Mouse (Mus musculus): Measurements from ENCODE around the gene Elac2. TPM values are rescaled to one million over a fixed set of nuclear protein-coding genes. Genes with fewer than 3 reads are reported as not detected.

Elac2 gene
- polyA plus RNA-seq, 1 experiment from 2014 or later: 34.8 TPM

DNA sequence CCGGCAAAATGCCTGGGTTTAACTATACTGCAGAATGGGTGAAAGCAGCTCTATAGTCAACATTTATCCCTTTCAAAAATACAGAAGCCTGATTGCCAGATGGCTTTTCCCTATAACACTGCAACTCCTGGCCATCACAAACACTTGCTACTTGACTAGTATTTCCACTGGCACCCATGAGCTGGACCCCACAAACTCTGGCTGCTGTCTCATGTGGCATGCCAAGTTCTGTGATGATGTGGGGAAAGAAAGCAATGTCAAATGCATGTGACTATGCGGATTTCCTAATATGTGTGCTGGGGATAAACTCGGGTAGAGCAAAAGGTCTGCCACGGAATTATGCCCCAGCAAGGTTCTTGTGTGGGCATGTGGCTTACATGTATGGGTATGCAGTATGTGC lies 27.2 kb downstream of the Elac2 start:
- Histone ChIP-seq H3K36me3 (replicated peaks; ENCODE audit: control insufficient read depth, insufficient read depth) (peaks cover 52% of the 10 kb centered on the region), H3K4me1 (replicated peaks; ENCODE audit: control insufficient read depth, insufficient read depth, low read length) (no peaks in the 10 kb centered on the region), H3K4me3 (replicated peaks; ENCODE audit: low read length) (no peak overlapping the region), H3K9me3 (ENCODE audit: control insufficient read depth, low read length) (no peaks in the 10 kb centered on the region), H3K9ac (no peak overlapping the region), H3K27me3 (ENCODE audit: control insufficient read depth, insufficient read depth, low read length) (no peaks in the 10 kb centered on the region), H3K27ac (no peak overlapping the region), H3K4me2 (replicated peaks) (no peak overlapping the region)
- 90% methylated on average over 4 of the region's 4 CpGs for WGBS
- ATAC-seq (ENCODE audit: low FRiP score): no peak
- no peak for DNase-seq (ENCODE audit: low spot score)

DNA sequence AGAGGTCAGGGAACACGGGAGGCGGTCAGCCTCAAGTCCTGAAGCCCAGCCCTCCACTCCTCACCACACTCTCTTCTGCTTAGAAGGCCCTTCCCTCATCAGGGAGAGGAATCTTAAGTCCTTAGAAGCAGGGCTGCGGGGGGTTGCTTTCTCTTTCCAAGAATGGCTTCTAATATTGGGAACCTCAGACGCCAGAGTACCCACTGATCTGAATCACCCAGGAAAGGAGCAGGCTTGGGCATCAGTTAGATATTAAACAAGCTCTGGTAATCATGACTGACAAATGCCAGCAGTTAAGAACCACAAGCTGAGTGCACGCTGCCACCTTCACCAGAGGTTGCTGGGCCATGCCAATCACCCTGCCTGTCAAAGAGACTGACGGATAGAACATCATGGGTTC lies 35.1 kb downstream of the Elac2 start:
- 81% methylated on average over 6 of the region's 6 CpGs for WGBS
- no peaks in the 10 kb centered on the region for H3K9me3 ChIP-seq (ENCODE audit: control insufficient read depth, low read length)
- peaks cover 6% of the 10 kb centered on the region; the same call in 1 of the 2 replicates for H3K36me3 ChIP-seq (replicated peaks; ENCODE audit: control insufficient read depth, insufficient read depth)
- H3K27ac ChIP-seq: no peak overlapping the region
- ATAC-seq (ENCODE audit: low FRiP score): no peak
- H3K4me3 ChIP-seq (replicated peaks; ENCODE audit: low read length): no peak overlapping the region
- H3K27me3 ChIP-seq (ENCODE audit: control insufficient read depth, insufficient read depth, low read length): no peaks in the 10 kb centered on the region
- H3K4me1 ChIP-seq (replicated peaks; ENCODE audit: control insufficient read depth, insufficient read depth, low read length): no peaks in the 10 kb centered on the region
- no peak overlapping the region for H3K4me2 ChIP-seq (replicated peaks)
- no peak for DNase-seq (ENCODE audit: low spot score)
- H3K9ac ChIP-seq: no peak overlapping the region

DNA sequence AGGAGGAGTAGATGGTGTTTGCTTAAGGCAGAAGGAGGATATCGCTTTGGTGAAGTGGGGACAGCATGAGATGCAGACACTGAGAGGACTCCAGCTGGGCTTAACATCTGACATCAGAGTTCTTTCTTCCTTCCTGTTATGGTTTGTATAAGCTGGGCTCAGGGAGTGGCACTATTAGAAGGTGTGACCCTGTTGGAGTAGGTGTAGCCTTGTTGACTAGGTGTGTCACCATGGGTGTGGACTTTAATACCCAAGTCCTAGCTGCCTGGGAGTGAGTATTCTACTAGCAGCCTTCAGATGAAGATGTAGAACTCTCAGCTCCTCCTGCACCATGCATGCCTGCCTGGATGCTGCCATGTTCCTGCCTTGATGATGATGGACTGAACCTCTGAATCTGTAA lies 37.9 kb downstream of the Elac2 start:
- Histone ChIP-seq H3K4me2 (replicated peaks) (no peak overlapping the region), H3K4me3 (replicated peaks; ENCODE audit: low read length) (no peak overlapping the region), H3K4me1 (replicated peaks; ENCODE audit: control insufficient read depth, insufficient read depth, low read length) (no peaks in the 10 kb centered on the region), H3K36me3 (replicated peaks; ENCODE audit: control insufficient read depth, insufficient read depth) (peaks cover 14% of the 10 kb centered on the region), H3K9ac (no peak overlapping the region), H3K27ac (no peak overlapping the region), H3K27me3 (ENCODE audit: control insufficient read depth, insufficient read depth, low read length) (no peaks in the 10 kb centered on the region), H3K9me3 (ENCODE audit: control insufficient read depth, low read length) (no peaks in the 10 kb centered on the region)
- no peak for ATAC-seq (ENCODE audit: low FRiP score)
- DNase-seq (ENCODE audit: low spot score): no peak
- 97% methylated on average over 1 of the region's 1 CpGs for WGBS

- H3K4me2 ChIP-seq (replicated peaks): no peak overlapping the region
- H3K9ac ChIP-seq: no peak overlapping the region
- 90% methylated on average over 4 of the region's 4 CpGs for WGBS
- H3K27me3 ChIP-seq (ENCODE audit: control insufficient read depth, insufficient read depth, low read length): no peaks in the 10 kb centered on the region
- no peaks in the 10 kb centered on the region for H3K4me1 ChIP-seq (replicated peaks; ENCODE audit: control insufficient read depth, insufficient read depth, low read length)
- H3K27ac ChIP-seq: no peak overlapping the region
- no peaks in the 10 kb centered on the region for H3K9me3 ChIP-seq (ENCODE audit: control insufficient read depth, low read length)
- no peak overlapping the region for H3K4me3 ChIP-seq (replicated peaks; ENCODE audit: low read length)
- ATAC-seq (ENCODE audit: low FRiP score) (no peak), DNase-seq (ENCODE audit: low spot score) (no peak)
- H3K36me3 ChIP-seq (replicated peaks; ENCODE audit: control insufficient read depth, insufficient read depth): peaks cover 31% of the 10 kb centered on the region
These were observed 41.9 kb downstream of the Elac2 start for GRCm38 (mm10) chr11:65020744-65021143.

- WGBS: 96% methylated on average over 11 of the region's 11 CpGs
- peaks cover 33% of the 10 kb centered on the region for H3K36me3 ChIP-seq (replicated peaks; ENCODE audit: control insufficient read depth, insufficient read depth)
These were observed 43.9 kb downstream of the Elac2 start for GRCm38 (mm10) chr11:65022771-65023170.

GRCm38 (mm10) chr11:65028049-65028448 lies 49.2 kb downstream of the Elac2 start:
- ATAC-seq (ENCODE audit: low FRiP score): no peak
- WGBS: 79% methylated on average over 5 of the region's 5 CpGs

More at GRCm38 (mm10) chr11:65022771-65023170, 43.9 kb downstream of the Elac2 start:
- DNase-seq (ENCODE audit: low spot score) (no peak), ATAC-seq (ENCODE audit: low FRiP score) (no peak)
- no peak overlapping the region for H3K4me3 ChIP-seq (replicated peaks; ENCODE audit: low read length)
- H3K9ac ChIP-seq: no peak overlapping the region
- H3K4me1 ChIP-seq (replicated peaks; ENCODE audit: control insufficient read depth, insufficient read depth, low read length): no peaks in the 10 kb centered on the region
- no peak overlapping the region for H3K27ac ChIP-seq
- no peaks in the 10 kb centered on the region for H3K9me3 ChIP-seq (ENCODE audit: control insufficient read depth, low read length)
- no peak overlapping the region for H3K4me2 ChIP-seq (replicated peaks)
- no peaks in the 10 kb centered on the region for H3K27me3 ChIP-seq (ENCODE audit: control insufficient read depth, insufficient read depth, low read length)

GRCm38 (mm10) chr11:65030201-65030600 lies 51.4 kb downstream of the Elac2 start:
- Histone ChIP-seq H3K36me3 (replicated peaks; ENCODE audit: control insufficient read depth, insufficient read depth) (peaks cover 29% of the 10 kb centered on the region), H3K27ac (no peak overlapping the region), H3K27me3 (ENCODE audit: control insufficient read depth, insufficient read depth, low read length) (no peaks in the 10 kb centered on the region), H3K4me2 (replicated peaks) (no peak overlapping the region), H3K4me3 (replicated peaks; ENCODE audit: low read length) (no peak overlapping the region), H3K9ac (no peak overlapping the region), H3K4me1 (replicated peaks; ENCODE audit: control insufficient read depth, insufficient read depth, low read length) (no peaks in the 10 kb centered on the region), H3K9me3 (ENCODE audit: control insufficient read depth, low read length) (no peaks in the 10 kb centered on the region)
- WGBS: 90% methylated on average over 1 of the region's 1 CpGs
- DNase-seq (ENCODE audit: low spot score) (no peak), ATAC-seq (ENCODE audit: low FRiP score) (no peak)

More at GRCm38 (mm10) chr11:65028049-65028448, 49.2 kb downstream of the Elac2 start:
- no peaks in the 10 kb centered on the region for H3K4me1 ChIP-seq (replicated peaks; ENCODE audit: control insufficient read depth, insufficient read depth, low read length)
- H3K9me3 ChIP-seq (ENCODE audit: control insufficient read depth, low read length): no peaks in the 10 kb centered on the region
- H3K27me3 ChIP-seq (ENCODE audit: control insufficient read depth, insufficient read depth, low read length): no peaks in the 10 kb centered on the region
- no peak overlapping the region for H3K27ac ChIP-seq
- H3K9ac ChIP-seq: no peak overlapping the region
- H3K36me3 ChIP-seq (replicated peaks; ENCODE audit: control insufficient read depth, insufficient read depth): peaks cover 33% of the 10 kb centered on the region
- no peak overlapping the region for H3K4me2 ChIP-seq (replicated peaks)
- DNase-seq (ENCODE audit: low spot score): no peak
- no peak overlapping the region for H3K4me3 ChIP-seq (replicated peaks; ENCODE audit: low read length)

DNA sequence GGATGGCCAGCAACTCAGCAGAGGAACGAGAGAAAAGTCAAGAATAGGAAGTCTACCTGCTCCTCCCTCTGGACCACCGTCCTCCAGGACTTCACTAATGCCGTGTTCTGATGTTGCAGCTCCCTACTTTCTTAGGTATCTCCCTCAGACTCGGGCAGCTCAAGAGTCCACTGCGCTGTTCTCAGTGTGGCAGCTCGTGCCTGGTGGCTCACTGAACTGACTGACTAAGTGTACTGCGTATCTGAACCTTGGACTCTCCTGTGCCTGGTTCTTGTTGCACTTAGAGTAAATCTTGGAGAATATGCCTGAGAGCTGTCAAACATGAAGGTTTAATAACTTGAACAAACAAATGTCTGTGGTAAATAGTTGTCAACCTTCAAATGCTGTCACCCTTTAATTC lies 53.4 kb downstream of the Elac2 start:
- ATAC-seq (ENCODE audit: low FRiP score) (no peak), DNase-seq (ENCODE audit: low spot score) (no peak)
- H3K27ac ChIP-seq: no peak overlapping the region
- H3K4me1 ChIP-seq (replicated peaks; ENCODE audit: control insufficient read depth, insufficient read depth, low read length): no peaks in the 10 kb centered on the region
- WGBS: 95% methylated on average over 7 of the region's 7 CpGs
- H3K9ac ChIP-seq: no peak overlapping the region
- no peaks in the 10 kb centered on the region for H3K9me3 ChIP-seq (ENCODE audit: control insufficient read depth, low read length)
- no peak overlapping the region for H3K4me3 ChIP-seq (replicated peaks; ENCODE audit: low read length)
- no peaks in the 10 kb centered on the region for H3K27me3 ChIP-seq (ENCODE audit: control insufficient read depth, insufficient read depth, low read length)
- H3K4me2 ChIP-seq (replicated peaks): no peak overlapping the region
- peaks cover 23% of the 10 kb centered on the region for H3K36me3 ChIP-seq (replicated peaks; ENCODE audit: control insufficient read depth, insufficient read depth)

DNA sequence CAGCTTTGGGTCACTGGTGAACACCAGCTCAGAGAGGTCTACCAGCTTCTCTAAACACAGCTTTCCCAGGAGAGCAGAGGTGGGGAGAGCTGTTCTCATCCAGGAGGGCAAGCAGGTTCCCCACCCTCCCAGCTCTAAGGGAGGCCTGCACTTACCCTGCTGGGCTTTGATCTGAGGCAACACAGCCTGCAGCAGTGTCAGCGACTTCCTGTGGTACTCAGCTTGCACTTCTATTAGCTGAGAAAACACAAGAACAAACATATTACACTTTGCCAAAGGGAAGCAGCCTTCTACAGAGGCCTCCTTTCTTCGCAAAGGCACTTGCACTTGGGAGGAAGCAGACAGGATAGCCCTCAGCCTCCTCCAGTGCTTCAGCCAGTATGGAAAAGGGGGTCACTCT lies 60.2 kb downstream of the Elac2 start:
- peaks cover 16% of the 10 kb centered on the region for H3K36me3 ChIP-seq (replicated peaks; ENCODE audit: control insufficient read depth, insufficient read depth)
- no peak overlapping the region for H3K4me2 ChIP-seq (replicated peaks)
- no peak overlapping the region for H3K4me3 ChIP-seq (replicated peaks; ENCODE audit: low read length)
- no peak for DNase-seq (ENCODE audit: low spot score)
- no peaks in the 10 kb centered on the region for H3K9me3 ChIP-seq (ENCODE audit: control insufficient read depth, low read length)
- WGBS: 81% methylated on average over 2 of the region's 2 CpGs
- ATAC-seq (ENCODE audit: low FRiP score): no peak
- H3K4me1 ChIP-seq (replicated peaks; ENCODE audit: control insufficient read depth, insufficient read depth, low read length): peaks cover 9% of the 10 kb centered on the region
- H3K27me3 ChIP-seq (ENCODE audit: control insufficient read depth, insufficient read depth, low read length): no peaks in the 10 kb centered on the region
- no peak overlapping the region for H3K27ac ChIP-seq
- H3K9ac ChIP-seq: no peak overlapping the region

- Histone ChIP-seq H3K4me3 (replicated peaks; ENCODE audit: low read length) (no peak overlapping the region), H3K27me3 (ENCODE audit: control insufficient read depth, insufficient read depth, low read length) (no peaks in the 10 kb centered on the region), H3K27ac (no peak overlapping the region), H3K9me3 (ENCODE audit: control insufficient read depth, low read length) (no peaks in the 10 kb centered on the region), H3K4me1 (replicated peaks; ENCODE audit: control insufficient read depth, insufficient read depth, low read length) (peaks cover 9% of the 10 kb centered on the region), H3K9ac (no peak overlapping the region), H3K36me3 (replicated peaks; ENCODE audit: control insufficient read depth, insufficient read depth) (peaks cover 16% of the 10 kb centered on the region), H3K4me2 (replicated peaks) (no peak overlapping the region)
- ATAC-seq (ENCODE audit: low FRiP score): no peak; the same call in 1 of the 2 replicates
- WGBS: 44% methylated on average over 12 of the region's 12 CpGs
- DNase-seq (ENCODE audit: low spot score): no peak
These were observed 60.8 kb downstream of the Elac2 start for GRCm38 (mm10) chr11:65039517-65040095.

Measured in hindbrain, embryonic 14.5 days (tissue).